Mouse (Mus musculus) hindbrain, embryonic 13.5 days (tissue): ENCODE results near the gene Castor1. TPM values are rescaled to one million over a fixed set of nuclear protein-coding genes. Genes with fewer than 3 reads are reported as not detected.

Experiments used
- ATAC-seq: fragments of 200-750 bp; cut with Nextera tagmentation; 2 replicates; pipeline ENCODE4 v1.8.0; 2017; ENCODE audit warnings: moderate TSS enrichment; ENCODE audit not compliant: low FRiP score
- H3K27ac ChIP-seq: fragments of 300-500 bp; sonication (generic); 2 replicates; pipeline ENCODE4 v1.5.1; 2015; ENCODE audit warnings: inconsistent platforms, mild to moderate bottlenecking, moderate library complexity
- H3K27me3 ChIP-seq: fragments of 300-500 bp; sonication (generic); 2 replicates; pipeline ENCODE4 v1.6.1; 2015; ENCODE audit warnings: mild to moderate bottlenecking, inconsistent platforms
- H3K36me3 ChIP-seq: fragments of 300-500 bp; sonication (generic); 2 replicates; pipeline ENCODE4 v1.6.1; 2015; ENCODE audit warnings: mild to moderate bottlenecking, inconsistent platforms
- H3K4me1 ChIP-seq: fragments of 300-500 bp; sonication (generic); replicated peaks from 2 replicates; pipeline ENCODE4 v1.6.1; 2015; ENCODE audit warnings: inconsistent platforms
- H3K4me2 ChIP-seq: fragments of 300-500 bp; sonication (generic); 2 replicates; pipeline ENCODE4 v1.6.1; 2015; ENCODE audit warnings: inconsistent platforms, mild to moderate bottlenecking, moderate library complexity
- H3K4me3 ChIP-seq: fragments of 300-500 bp; sonication (generic); 2 replicates; pipeline ENCODE4 v1.5.1; 2015; ENCODE audit warnings: mild to moderate bottlenecking, inconsistent platforms
- H3K9ac ChIP-seq: fragments of 300-500 bp; sonication (generic); 2 replicates; pipeline ENCODE4 v1.6.1; 2015; ENCODE audit warnings: mild to moderate bottlenecking, inconsistent platforms
- H3K9me3 ChIP-seq: fragments of 300-500 bp; sonication (generic); 2 replicates; pipeline ENCODE4 v1.6.1; 2016; ENCODE audit warnings: inconsistent platforms
- WGBS: fragments of 180-500 bp; shearing (Covaris S2); methylation state at CpG from one replicate; pipeline ENCODE4 v1.1.7; 2015; 5-methylcytosine and 5-hydroxymethylcytosine counted together
- polyA plus RNA-seq: library from polyadenylated mRNA; unstranded; fragments of >200 nt; fragmentation: Nextera tagmentation; extraction: Ambion mirVana; gene quantifications from 2 replicates; pipeline ENCODE4 v1.2.1, GENCODE M21; 2015

Gene Castor1
- polyA plus RNA-seq, 1 experiment from 2014 or later: 2.2 TPM

DNA sequence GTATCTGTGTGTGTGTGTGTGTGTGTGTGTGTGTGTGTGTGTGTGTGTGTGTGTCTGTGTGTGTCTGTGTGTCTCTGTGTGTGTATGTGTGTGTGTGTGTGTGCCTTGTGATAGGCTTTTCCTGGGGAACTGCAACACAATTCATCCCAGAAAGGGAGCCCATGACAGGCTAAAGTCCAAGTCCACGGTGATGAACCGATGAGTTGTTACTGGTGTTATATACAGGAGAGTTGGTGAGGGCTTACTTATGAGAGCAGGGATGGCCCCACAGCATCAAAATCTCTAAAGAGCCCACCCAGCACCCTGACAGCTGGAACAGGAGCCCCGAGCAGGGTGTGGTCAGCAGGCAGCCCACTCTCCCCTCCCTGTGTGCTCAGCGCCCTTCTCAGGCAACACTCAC, 23.2 kb downstream of the Castor1 start:
- H3K27me3 ChIP-seq: no peaks in the 10 kb centered on the region
- no peaks in the 10 kb centered on the region for H3K36me3 ChIP-seq
- H3K9ac ChIP-seq: no peak overlapping the region
- H3K9me3 ChIP-seq: no peaks in the 10 kb centered on the region
- no peak overlapping the region for H3K27ac ChIP-seq
- 72% methylated on average over 4 of the region's 4 CpGs for WGBS
- no peak overlapping the region for H3K4me3 ChIP-seq
- H3K4me2 ChIP-seq: no peak overlapping the region
- no peak for ATAC-seq
- H3K4me1 ChIP-seq: no peaks in the 10 kb centered on the region

GRCm38 (mm10) chr11:4246126-4246525, 28.1 kb downstream of the Castor1 start:
- Histone ChIP-seq H3K36me3 (no peaks in the 10 kb centered on the region), H3K4me3 (no peak overlapping the region), H3K27ac (no peak overlapping the region), H3K4me1 (no peaks in the 10 kb centered on the region), H3K27me3 (no peaks in the 10 kb centered on the region), H3K4me2 (no peak overlapping the region), H3K9ac (no peak overlapping the region), H3K9me3 (no peaks in the 10 kb centered on the region)
- WGBS: 75% methylated on average over 6 of the region's 6 CpGs
- ATAC-seq: no peak

DNA sequence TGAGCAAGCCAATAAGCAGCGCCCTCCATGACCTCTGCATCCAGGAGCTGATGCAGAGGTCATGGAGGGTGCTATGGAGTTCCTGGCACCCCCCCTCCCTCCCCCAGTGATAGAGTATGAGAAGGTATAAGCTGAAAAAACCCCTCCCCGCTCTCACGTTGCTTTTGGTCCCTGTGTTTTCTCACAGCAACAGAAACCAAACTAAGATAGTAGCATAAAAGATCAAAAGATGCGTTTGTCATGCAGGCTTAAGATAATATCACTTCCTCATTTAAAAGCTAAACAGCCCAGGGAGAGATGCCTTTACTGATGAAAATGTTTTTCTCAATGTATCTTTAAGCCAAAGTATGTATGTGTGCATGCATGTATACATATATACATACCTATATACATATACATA, 28.6 kb downstream of the Castor1 start:
- no peak for ATAC-seq

GRCm38 (mm10) chr11:4247201-4247959, 29.4 kb downstream of the Castor1 start:
- no peak overlapping the region for H3K9ac ChIP-seq
- no peak for ATAC-seq
- no peak overlapping the region for H3K4me2 ChIP-seq
- no peaks in the 10 kb centered on the region for H3K36me3 ChIP-seq
- H3K27me3 ChIP-seq: no peaks in the 10 kb centered on the region
- no peaks in the 10 kb centered on the region for H3K4me1 ChIP-seq
- 80% methylated on average over 14 of the region's 14 CpGs for WGBS
- H3K4me3 ChIP-seq: no peak overlapping the region
- H3K27ac ChIP-seq: no peak overlapping the region
- no peaks in the 10 kb centered on the region for H3K9me3 ChIP-seq

More for the DNA sequence above, 28.6 kb downstream of the Castor1 start:
- H3K4me3 ChIP-seq: no peak overlapping the region
- no peak overlapping the region for H3K4me2 ChIP-seq
- no peaks in the 10 kb centered on the region for H3K4me1 ChIP-seq
- 72% methylated on average over 4 of the region's 4 CpGs for WGBS
- H3K27me3 ChIP-seq: no peaks in the 10 kb centered on the region
- H3K36me3 ChIP-seq: no peaks in the 10 kb centered on the region
- no peak overlapping the region for H3K27ac ChIP-seq
- H3K9ac ChIP-seq: no peak overlapping the region
- no peaks in the 10 kb centered on the region for H3K9me3 ChIP-seq

- Histone ChIP-seq H3K9me3 (no peaks in the 10 kb centered on the region), H3K4me3 (no peak overlapping the region), H3K4me1 (no peaks in the 10 kb centered on the region), H3K36me3 (no peaks in the 10 kb centered on the region), H3K4me2 (no peak overlapping the region), H3K27ac (no peak overlapping the region), H3K9ac (no peak overlapping the region), H3K27me3 (no peaks in the 10 kb centered on the region)
- WGBS: 98% methylated on average over 3 of the region's 3 CpGs
- ATAC-seq: no peak
Measured at GRCm38 (mm10) chr11:4249151-4249550, 31.1 kb downstream of the Castor1 start.

DNA sequence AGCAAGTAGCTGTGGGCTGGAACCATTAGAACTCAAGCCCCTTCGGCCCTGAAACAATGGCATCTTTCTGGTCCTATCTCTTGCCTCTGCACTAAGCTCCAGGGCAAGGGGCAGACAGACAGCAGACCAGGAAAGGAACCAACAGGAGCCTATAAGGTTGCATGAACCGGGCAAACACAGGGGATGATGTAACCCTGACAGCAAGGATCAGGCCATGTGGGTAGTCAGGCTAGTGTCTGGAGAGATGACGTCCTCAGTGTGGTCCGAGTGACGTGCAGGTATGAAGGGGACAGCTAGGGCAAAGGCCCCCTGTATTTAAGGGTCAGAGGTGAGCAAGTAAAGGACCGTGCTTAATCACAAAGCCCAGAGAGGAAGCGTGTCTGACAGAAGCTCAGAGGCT, 32.3 kb downstream of the Castor1 start:
- Histone ChIP-seq H3K4me3 (no peak overlapping the region), H3K9me3 (no peaks in the 10 kb centered on the region), H3K4me2 (no peak overlapping the region), H3K36me3 (no peaks in the 10 kb centered on the region), H3K9ac (no peak overlapping the region), H3K27me3 (no peaks in the 10 kb centered on the region), H3K27ac (no peak overlapping the region), H3K4me1 (no peaks in the 10 kb centered on the region)
- ATAC-seq: no peak
- WGBS: 80% methylated on average over 7 of the region's 7 CpGs

DNA sequence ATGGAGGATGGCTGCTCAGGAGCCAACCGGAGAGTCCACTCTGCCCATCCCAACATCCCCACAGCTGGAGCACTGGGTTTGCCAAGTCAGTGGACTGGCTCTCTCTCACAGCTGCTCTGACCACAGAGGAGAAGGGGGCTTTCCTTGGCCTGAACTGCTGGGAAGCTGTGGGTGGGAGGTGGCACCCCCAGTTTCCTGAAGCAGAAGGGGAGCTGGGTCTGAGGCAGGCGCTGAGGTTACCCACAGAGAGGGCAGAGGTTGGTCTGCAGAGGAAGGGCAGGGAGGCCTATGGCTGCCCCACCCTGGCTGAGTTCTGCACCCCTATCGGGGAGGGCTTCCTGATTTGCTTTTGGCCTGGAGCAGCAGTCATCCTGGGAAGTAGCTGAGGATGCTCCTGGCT, 33.4 kb downstream of the Castor1 start:
- no peak overlapping the region for H3K9ac ChIP-seq
- no peak overlapping the region for H3K4me3 ChIP-seq
- 82% methylated on average over 3 of the region's 3 CpGs for WGBS
- H3K4me1 ChIP-seq: no peaks in the 10 kb centered on the region
- H3K27me3 ChIP-seq: no peaks in the 10 kb centered on the region
- no peak overlapping the region for H3K27ac ChIP-seq
- ATAC-seq: no peak
- no peaks in the 10 kb centered on the region for H3K9me3 ChIP-seq
- no peaks in the 10 kb centered on the region for H3K36me3 ChIP-seq
- no peak overlapping the region for H3K4me2 ChIP-seq

GRCm38 (mm10) chr11:4252886-4253285, 34.9 kb downstream of the Castor1 start:
- H3K9me3 ChIP-seq: no peaks in the 10 kb centered on the region
- no peaks in the 10 kb centered on the region for H3K4me1 ChIP-seq
- no peaks in the 10 kb centered on the region for H3K36me3 ChIP-seq
- H3K4me2 ChIP-seq: no peak overlapping the region
- 75% methylated on average over 2 of the region's 2 CpGs for WGBS
- H3K27ac ChIP-seq: no peak overlapping the region
- H3K9ac ChIP-seq: no peak overlapping the region
- H3K27me3 ChIP-seq: no peaks in the 10 kb centered on the region
- H3K4me3 ChIP-seq: no peak overlapping the region
- no peak for ATAC-seq

DNA sequence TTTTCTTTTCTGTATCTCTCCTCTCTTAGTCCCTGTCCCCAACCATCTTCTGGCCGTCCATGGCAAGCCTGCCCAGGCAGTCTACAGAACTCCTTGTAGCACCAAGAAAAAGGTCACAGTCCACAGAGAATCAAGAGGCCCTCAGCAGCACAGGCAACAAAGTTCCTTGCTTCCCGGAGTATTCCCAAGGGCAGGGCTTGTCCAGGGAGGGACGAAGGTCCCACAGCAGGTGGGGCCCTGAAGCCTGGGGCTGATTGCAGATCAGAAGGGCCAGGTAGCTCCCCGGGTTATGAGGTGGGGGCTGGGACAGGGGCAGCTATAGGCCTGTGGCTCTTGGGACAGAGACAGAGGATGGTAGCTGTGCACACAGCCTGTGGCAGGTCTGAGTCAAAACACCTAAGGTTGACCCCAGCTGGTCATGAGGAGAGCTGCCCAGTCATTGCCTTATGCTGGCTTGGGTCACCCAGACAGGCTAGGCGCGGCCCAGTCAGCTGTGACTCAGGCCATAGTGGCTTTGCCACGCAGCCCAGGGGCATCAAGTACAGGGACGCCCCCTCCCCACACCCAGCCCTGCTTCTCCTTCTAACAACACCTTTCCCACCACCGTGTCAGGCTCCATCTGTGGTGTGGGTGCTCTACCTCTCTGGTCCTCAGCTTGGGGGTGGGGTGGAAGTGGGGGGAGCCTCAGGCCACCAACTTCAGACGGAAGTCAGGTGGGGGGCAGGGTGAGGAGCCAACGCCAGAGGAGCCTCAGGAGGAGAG, 39.0 kb downstream of the Castor1 start, which contains the start of gene Lif:
Gene Lif (plus strand): TSS at position 712 of the 762 bp plus-strand sequence.
- Histone ChIP-seq H3K9me3 (no peaks in the 10 kb centered on the region), H3K4me3 (no peak within 1 kb of the TSS), H3K4me1 (peaks cover 18% of the 10 kb centered on the region), H3K4me2 (no peak within 1 kb of the TSS), H3K9ac (no peak within 1 kb of the TSS), H3K27ac (no peak within 1 kb of the TSS), H3K27me3 (no peaks in the 10 kb centered on the region), H3K36me3 (no peaks in the 10 kb centered on the region)
- WGBS: 66% methylated on average over 11 of the region's 11 CpGs
- no peak for ATAC-seq

DNA sequence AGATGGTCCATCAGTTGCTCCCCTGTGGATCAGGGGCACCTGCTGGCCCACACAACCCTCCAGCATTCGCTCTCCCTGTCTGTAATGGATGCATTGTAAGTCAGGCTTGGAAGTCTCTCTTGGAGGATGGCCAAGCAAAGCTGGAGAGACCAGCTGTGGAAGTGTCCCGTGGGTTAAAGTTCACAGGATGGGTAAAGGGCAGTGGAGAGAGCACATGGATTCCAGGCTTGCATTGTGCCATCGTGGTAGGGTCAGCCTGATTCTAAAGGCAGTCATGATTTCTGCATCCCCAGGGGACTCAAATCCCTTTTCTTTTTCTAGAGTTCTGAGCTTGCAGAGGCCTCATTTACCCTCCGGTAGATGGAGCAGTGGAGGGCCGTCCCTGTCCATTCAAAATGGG, 39.7 kb downstream of the Castor1 start:
- Histone ChIP-seq H3K36me3 (no peaks in the 10 kb centered on the region), H3K4me1 (peaks cover 24% of the 10 kb centered on the region), H3K4me3 (no peak overlapping the region), H3K27me3 (no peaks in the 10 kb centered on the region), H3K4me2 (no peak overlapping the region), H3K27ac (no peak overlapping the region), H3K9me3 (no peaks in the 10 kb centered on the region), H3K9ac (no peak overlapping the region)
- WGBS: 53% methylated on average over 5 of the region's 5 CpGs
- no peak for ATAC-seq

DNA sequence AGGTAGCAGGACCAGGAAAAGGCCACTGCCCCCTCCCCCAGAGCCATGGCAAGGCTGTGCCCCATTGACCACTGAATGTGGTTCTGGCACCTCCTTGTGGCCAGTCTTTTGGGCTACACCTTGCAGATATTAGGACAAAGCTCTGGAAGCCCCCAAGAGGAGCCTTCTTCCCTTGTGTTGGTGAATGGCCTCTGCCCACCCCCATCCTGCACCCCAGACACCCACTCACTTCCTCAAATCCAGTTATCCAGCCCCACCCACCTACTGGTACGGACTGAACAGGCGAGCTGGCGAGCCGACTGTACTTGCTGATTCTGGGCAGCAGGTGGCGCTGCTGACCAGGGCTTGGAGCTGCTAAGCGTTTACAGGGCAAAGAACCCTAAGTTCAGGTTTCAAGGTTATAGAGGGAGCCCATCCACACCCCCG, 40.6 kb downstream of the Castor1 start:
- Histone ChIP-seq H3K4me3 (no peak overlapping the region), H3K36me3 (no peaks in the 10 kb centered on the region), H3K27ac (no peak overlapping the region), H3K4me2 (peak overlapping the region; percentile 50), H3K4me1 (peaks cover 24% of the 10 kb centered on the region), H3K9me3 (no peaks in the 10 kb centered on the region), H3K9ac (no peak overlapping the region), H3K27me3 (peaks cover 6% of the 10 kb centered on the region)
- 2% methylated on average over 7 of the region's 7 CpGs for WGBS
- ATAC-seq: peak; percentile 68

GRCm38 (mm10) chr11:4260463-4261187, 42.6 kb downstream of the Castor1 start:
- Histone ChIP-seq H3K27me3 (peaks cover 26% of the 10 kb centered on the region), H3K9me3 (no peaks in the 10 kb centered on the region), H3K9ac (no peak overlapping the region), H3K27ac (no peak overlapping the region), H3K36me3 (no peaks in the 10 kb centered on the region), H3K4me1 (peaks cover 24% of the 10 kb centered on the region), H3K4me3 (no peak overlapping the region), H3K4me2 (peak overlapping the region; percentile 10; the same call in 1 of the 2 replicates)
- WGBS: 51% methylated on average over 14 of the region's 14 CpGs
- ATAC-seq: no peak
